Mouse (Mus musculus) embryonic facial prominence, embryonic 15.5 days (tissue): ENCODE results near the gene Med25. TPM values are rescaled to one million over a fixed set of nuclear protein-coding genes. Genes with fewer than 3 reads are reported as not detected.

Source experiments
- ATAC-seq: fragments of 200-750 bp; cut with Nextera tagmentation; 2 replicates; pipeline ENCODE4 v1.8.0; 2017; ENCODE audit warnings: low read depth, moderate TSS enrichment; ENCODE audit not compliant: insufficient number of reproducible peaks, low FRiP score, low TSS enrichment
- H3K27ac ChIP-seq: fragments of 300-500 bp; sonication (generic); replicated peaks from 2 replicates; pipeline ENCODE4 v1.5.1; 2015; ENCODE audit warnings: mild to moderate bottlenecking, inconsistent platforms
- H3K27me3 ChIP-seq: fragments of 300-500 bp; sonication (generic); 2 replicates; pipeline ENCODE4 v1.6.1; 2015; ENCODE audit warnings: inconsistent platforms
- H3K36me3 ChIP-seq: fragments of 300-500 bp; sonication (generic); 2 replicates; pipeline ENCODE4 v1.6.1; 2015; ENCODE audit warnings: mild to moderate bottlenecking, inconsistent platforms
- H3K4me1 ChIP-seq: fragments of 300-500 bp; sonication (generic); 2 replicates; pipeline ENCODE4 v1.6.1; 2015; ENCODE audit warnings: inconsistent platforms
- H3K4me2 ChIP-seq: fragments of 300-500 bp; sonication (generic); replicated peaks from 2 replicates; pipeline ENCODE4 v1.6.1; 2015; ENCODE audit warnings: mild to moderate bottlenecking, inconsistent platforms
- H3K4me3 ChIP-seq: fragments of 300-500 bp; sonication (generic); replicated peaks from 2 replicates; pipeline ENCODE4 v1.5.1; 2015; ENCODE audit warnings: mild to moderate bottlenecking, inconsistent platforms
- H3K9ac ChIP-seq: fragments of 300-500 bp; sonication (generic); 2 replicates; pipeline ENCODE4 v1.6.1; 2015; ENCODE audit warnings: inconsistent platforms
- H3K9me3 ChIP-seq: fragments of 300-500 bp; sonication (generic); replicated peaks from 2 replicates; pipeline ENCODE4 v1.6.1; 2016; ENCODE audit warnings: inconsistent platforms
- WGBS: fragments of 180-500 bp; shearing (Covaris S2); methylation state at CpG from one replicate; pipeline ENCODE4 v1.1.7; 2015; 5-methylcytosine and 5-hydroxymethylcytosine counted together
- polyA plus RNA-seq: library from polyadenylated mRNA; unstranded; fragments of >200 nt; fragmentation: Nextera tagmentation; extraction: Ambion mirVana; gene quantifications from 2 replicates; pipeline ENCODE4 v1.2.1, GENCODE M21; 2015

The Med25 gene
- polyA plus RNA-seq, 1 experiment from 2014 or later: 122 TPM

GRCm38 (mm10) chr7:44914396-44914795, 21.9 kb upstream of the Med25 start:
- ATAC-seq: no peak
- H3K4me3 ChIP-seq: no peak overlapping the region
- H3K27ac ChIP-seq: no peak overlapping the region
- 93% methylated on average over 2 of the region's 2 CpGs for WGBS
- H3K36me3 ChIP-seq: peaks cover 71% of the 10 kb centered on the region
- H3K9ac ChIP-seq: no peak overlapping the region
- H3K9me3 ChIP-seq: no peaks in the 10 kb centered on the region
- no peaks in the 10 kb centered on the region for H3K27me3 ChIP-seq
- peaks cover 19% of the 10 kb centered on the region for H3K4me1 ChIP-seq
- no peak overlapping the region for H3K4me2 ChIP-seq

GRCm38 (mm10) chr7:44908706-44909476, 16.4 kb upstream of the Med25 start:
- H3K4me3 ChIP-seq: no peak overlapping the region
- H3K4me2 ChIP-seq: no peak overlapping the region
- H3K27ac ChIP-seq: no peak overlapping the region
- H3K36me3 ChIP-seq: peaks cover 98% of the 10 kb centered on the region
- ATAC-seq: no peak
- H3K9ac ChIP-seq: no peak overlapping the region
- 84% methylated on average over 15 of the region's 15 CpGs for WGBS
- no peaks in the 10 kb centered on the region for H3K9me3 ChIP-seq
- H3K27me3 ChIP-seq: no peaks in the 10 kb centered on the region
- no peaks in the 10 kb centered on the region for H3K4me1 ChIP-seq

DNA sequence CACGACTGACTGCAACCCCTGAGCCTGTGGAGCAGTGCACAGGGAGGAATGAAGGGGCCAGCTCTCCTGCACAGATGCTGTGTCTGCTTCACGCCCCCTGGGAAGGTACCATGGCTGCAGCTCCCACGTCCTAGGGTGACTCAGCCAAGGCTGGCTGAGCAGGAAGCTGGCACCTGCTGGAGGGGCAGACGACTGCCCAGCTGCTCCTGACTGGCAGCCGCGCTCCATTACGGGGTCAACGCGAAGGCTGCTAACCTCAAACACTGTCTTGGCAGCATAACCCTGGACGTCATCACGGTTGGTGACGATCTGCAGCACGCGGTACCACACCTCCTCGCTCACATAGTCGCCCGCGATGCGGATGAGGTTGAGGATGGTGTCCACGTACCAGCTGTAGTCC, 12.9 kb upstream of the Med25 start:
- H3K36me3 ChIP-seq: peaks cover 89% of the 10 kb centered on the region
- H3K9ac ChIP-seq: no peak overlapping the region
- H3K27me3 ChIP-seq: no peaks in the 10 kb centered on the region
- ATAC-seq: no peak
- H3K4me2 ChIP-seq: no peak overlapping the region
- peaks cover 15% of the 10 kb centered on the region for H3K4me1 ChIP-seq
- no peak overlapping the region for H3K27ac ChIP-seq
- WGBS: 89% methylated on average over 20 of the region's 20 CpGs
- H3K9me3 ChIP-seq: no peaks in the 10 kb centered on the region
- no peak overlapping the region for H3K4me3 ChIP-seq

DNA sequence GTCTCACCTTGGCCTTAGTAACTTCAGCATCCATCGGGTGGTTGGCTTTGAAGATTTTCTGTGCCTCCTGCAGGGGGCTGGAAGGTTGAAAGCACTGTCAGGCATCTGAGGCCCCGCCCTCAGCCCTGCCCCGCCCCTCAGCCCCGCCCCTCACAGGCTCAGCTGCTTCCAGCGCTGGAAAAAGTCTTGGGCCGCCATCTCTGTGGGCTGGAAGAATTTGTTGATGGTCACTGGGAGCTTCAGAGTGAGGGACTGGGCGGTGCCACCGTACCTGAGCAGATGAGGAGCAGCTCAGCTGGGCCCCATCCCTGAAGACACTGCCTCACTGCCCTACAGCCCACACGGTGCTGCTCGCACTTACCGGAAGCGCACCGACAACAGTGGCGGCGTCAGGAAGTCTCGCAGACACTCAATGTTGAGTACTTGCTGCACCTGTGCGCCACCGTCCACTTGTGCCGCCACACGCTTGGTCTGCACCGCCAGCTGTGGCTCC, 8.8 kb upstream of the Med25 start:
- H3K4me2 ChIP-seq: peak overlapping the region; percentile 55
- ATAC-seq: 0 out of 2 replicates have a peak, but pooled peaks have one; percentile 17
- peak overlapping the region; percentile 66 for H3K27ac ChIP-seq
- peaks cover 39% of the 10 kb centered on the region for H3K4me1 ChIP-seq
- peak overlapping the region; percentile 12; the same call in 1 of the 2 replicates for H3K9ac ChIP-seq
- peak overlapping the region; percentile 35 for H3K4me3 ChIP-seq
- H3K36me3 ChIP-seq: peaks cover 61% of the 10 kb centered on the region
- 17% methylated on average over 21 of the region's 21 CpGs for WGBS
- no peaks in the 10 kb centered on the region for H3K9me3 ChIP-seq
- no peaks in the 10 kb centered on the region for H3K27me3 ChIP-seq

- WGBS: 87% methylated on average over 11 of the region's 11 CpGs
- peaks cover 54% of the 10 kb centered on the region for H3K36me3 ChIP-seq
- no peak overlapping the region for H3K9ac ChIP-seq
- no peak overlapping the region for H3K4me2 ChIP-seq
- H3K27me3 ChIP-seq: no peaks in the 10 kb centered on the region
- no peak overlapping the region for H3K4me3 ChIP-seq
- no peak for ATAC-seq
- peak overlapping the region; percentile 66; the same call in 1 of the 2 replicates for H3K27ac ChIP-seq
- H3K9me3 ChIP-seq: no peaks in the 10 kb centered on the region
- peaks cover 40% of the 10 kb centered on the region for H3K4me1 ChIP-seq
These were observed 8.1 kb upstream of the Med25 start for GRCm38 (mm10) chr7:44900632-44901031.

- Histone ChIP-seq H3K4me2 (no peak overlapping the region; the same call in 1 of the 2 replicates), H3K27me3 (no peaks in the 10 kb centered on the region), H3K9me3 (no peaks in the 10 kb centered on the region), H3K36me3 (peaks cover 34% of the 10 kb centered on the region), H3K4me3 (no peak overlapping the region), H3K4me1 (peaks cover 48% of the 10 kb centered on the region), H3K9ac (no peak overlapping the region), H3K27ac (no peak overlapping the region)
- WGBS: 36% methylated on average over 19 of the region's 19 CpGs
- no peak for ATAC-seq
These were observed 6.1 kb upstream of the Med25 start for GRCm38 (mm10) chr7:44898607-44899006.

GRCm38 (mm10) chr7:44896499-44896898, 4.0 kb upstream of the Med25 start:
- no peak for ATAC-seq
- 28% methylated on average over 10 of the region's 10 CpGs for WGBS
- Histone ChIP-seq H3K9me3 (no peaks in the 10 kb centered on the region), H3K27me3 (no peaks in the 10 kb centered on the region), H3K36me3 (peaks cover 20% of the 10 kb centered on the region), H3K4me3 (peak overlapping the region; percentile 70), H3K9ac (peak overlapping the region; percentile 59), H3K4me2 (peak overlapping the region; percentile 71), H3K4me1 (peaks cover 49% of the 10 kb centered on the region), H3K27ac (peak overlapping the region; percentile 94)

DNA sequence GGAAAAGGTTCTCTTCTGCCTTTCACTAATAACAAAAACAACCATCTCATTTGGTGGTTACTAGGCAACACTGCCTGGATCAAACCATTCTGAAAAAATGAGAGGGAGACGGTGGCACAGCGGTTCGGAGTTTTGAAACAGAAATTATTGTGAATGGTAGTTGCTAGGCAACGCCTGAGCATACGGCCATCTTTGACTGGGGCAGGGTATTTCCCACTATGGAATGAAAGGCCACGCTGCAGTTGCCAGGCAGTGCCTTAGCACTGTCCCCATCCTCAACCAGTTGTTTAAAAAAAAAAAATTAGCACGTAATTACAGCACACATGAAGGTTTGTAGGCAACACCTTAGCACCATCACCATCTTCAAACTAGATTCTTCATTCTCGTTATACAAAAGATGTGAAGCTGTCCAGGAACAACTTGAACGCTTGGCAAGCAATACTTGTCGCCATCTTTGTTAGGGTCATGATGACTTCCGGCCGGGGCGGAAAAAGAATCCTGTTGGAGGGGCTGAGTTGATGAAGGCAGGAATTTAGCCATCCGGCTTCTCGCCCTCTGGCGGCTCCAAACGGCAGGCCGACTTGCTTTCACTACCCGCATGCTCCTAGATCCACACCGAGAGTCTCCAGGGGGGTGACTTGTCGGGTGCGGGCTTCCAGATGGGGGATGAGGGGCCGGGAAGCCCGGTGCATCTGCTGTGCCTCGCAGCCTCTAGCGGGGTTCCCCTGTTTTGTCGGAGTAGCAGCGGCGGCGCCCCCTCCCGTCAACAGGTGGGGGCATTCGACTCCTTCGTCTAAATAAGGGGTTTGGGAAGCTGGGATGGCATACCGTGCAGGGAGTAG, 3.3 kb upstream of the Med25 start, which contains the start of gene Fuz:
Gene Fuz (plus strand): TSS at position 487 of the 842 bp plus-strand sequence.
- H3K4me2 ChIP-seq: peak within 1 kb of the TSS; percentile 71
- WGBS: 1% methylated on average over 34 of the region's 34 CpGs
- no peaks in the 10 kb centered on the region for H3K27me3 ChIP-seq
- ATAC-seq: peak; percentile 61
- H3K36me3 ChIP-seq: peaks cover 17% of the 10 kb centered on the region
- H3K9me3 ChIP-seq: no peaks in the 10 kb centered on the region
- H3K4me3 ChIP-seq: peak within 1 kb of the TSS; percentile 70
- peak within 1 kb of the TSS; percentile 94 for H3K27ac ChIP-seq
- peak within 1 kb of the TSS; percentile 59 for H3K9ac ChIP-seq
- peaks cover 49% of the 10 kb centered on the region for H3K4me1 ChIP-seq

DNA sequence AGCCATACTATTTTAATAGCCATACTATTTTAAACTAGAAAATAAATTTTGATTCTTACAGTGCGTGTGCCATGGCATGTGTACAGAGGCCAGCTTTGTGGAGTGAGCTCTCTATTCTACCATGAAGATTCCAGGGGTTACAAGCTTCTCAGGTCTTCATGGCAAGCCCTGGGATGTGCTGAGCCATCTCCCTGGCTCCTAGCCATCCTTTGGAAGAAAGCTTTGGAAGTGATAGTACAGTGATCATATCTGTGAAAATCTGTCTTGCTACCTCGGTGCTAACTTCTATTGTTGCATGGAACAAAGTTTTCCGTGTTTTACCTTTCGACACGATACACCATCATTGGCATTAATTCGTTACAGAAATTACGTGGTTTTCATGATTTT, 2.7 kb upstream of the Med25 start:
- 55% methylated on average over 7 of the region's 7 CpGs for WGBS

GRCm38 (mm10) chr7:44894175-44894574, 1.7 kb upstream of the Med25 start:
- Histone ChIP-seq H3K9me3 (no peaks in the 10 kb centered on the region), H3K9ac (no peak overlapping the region), H3K27ac (peak overlapping the region; percentile 48; the same call in 1 of the 2 replicates), H3K4me1 (peaks cover 54% of the 10 kb centered on the region), H3K4me2 (no peak overlapping the region), H3K4me3 (no peak overlapping the region), H3K27me3 (no peaks in the 10 kb centered on the region), H3K36me3 (peaks cover 5% of the 10 kb centered on the region)
- 85% methylated on average over 3 of the region's 3 CpGs for WGBS
- ATAC-seq: no peak

More for the DNA sequence above, 2.7 kb upstream of the Med25 start:
- H3K9ac ChIP-seq: no peak overlapping the region
- H3K4me1 ChIP-seq: peaks cover 54% of the 10 kb centered on the region
- no peaks in the 10 kb centered on the region for H3K27me3 ChIP-seq
- H3K9me3 ChIP-seq: no peaks in the 10 kb centered on the region
- peak overlapping the region; percentile 70 for H3K4me3 ChIP-seq
- peak overlapping the region; percentile 94 for H3K27ac ChIP-seq
- H3K4me2 ChIP-seq: peak overlapping the region; percentile 71
- H3K36me3 ChIP-seq: peaks cover 11% of the 10 kb centered on the region
- ATAC-seq: no peak

GRCm38 (mm10) chr7:44893197-44893596, 685 bp upstream of the Med25 start:
- peak overlapping the region; percentile 69 for H3K4me2 ChIP-seq
- H3K9ac ChIP-seq: no peak overlapping the region

More at GRCm38 (mm10) chr7:44893197-44893596, 685 bp upstream of the Med25 start:
- peaks cover 52% of the 10 kb centered on the region for H3K4me1 ChIP-seq
- WGBS: 16% methylated on average over 8 of the region's 8 CpGs
- no peak for ATAC-seq
- peaks cover 14% of the 10 kb centered on the region for H3K36me3 ChIP-seq
- peak overlapping the region; percentile 78 for H3K4me3 ChIP-seq
- H3K27me3 ChIP-seq: no peaks in the 10 kb centered on the region
- H3K9me3 ChIP-seq: no peaks in the 10 kb centered on the region
- H3K27ac ChIP-seq: peak overlapping the region; percentile 100
